Mouse (Mus musculus) adrenal gland, postnatal 10 days (tissue): ENCODE measurements around the gene Panx2. TPM values are rescaled to one million over a fixed set of nuclear protein-coding genes. Genes with fewer than 3 reads are reported as not detected.

ENCODE experiments used
- total RNA-seq, 2 experiments: library from RNA; stranded (reverse); gene quantifications; 2 replicates each; pipeline ENCODE4 v1.2.3; 2021

Panx2 gene
- total RNA-seq, 2 experiments from 2014 or later = 1.5 to 1.9 TPM

Other genes with a start within 250 kb of the Panx2 start
- gene Alg12, start 240.4 kb upstream of the Panx2 start, total RNA-seq = 10 to 100 TPM; 10.4 to 10.7 TPM
- gene Creld2, start 240.1 kb upstream of the Panx2 start, total RNA-seq = 10 to 100 TPM; 26.6 to 34.4 TPM
- 10 to 100 TPM; 41.2 to 76.8 TPM for gene Pim3, start 197.5 kb upstream of the Panx2 start, total RNA-seq
- gene Ttll8, start 105.3 kb upstream of the Panx2 start, total RNA-seq = not detected
- gene Mlc1, start 80.7 kb upstream of the Panx2 start, total RNA-seq = under 1 TPM in 1 of 2 experiments, not detected in 1; 0.09 TPM
- gene Mov10l1, start 76.8 kb upstream of the Panx2 start, total RNA-seq = not detected
- 10 to 100 TPM; 42.9 to 48.5 TPM for gene Trabd, start 15.4 kb downstream of the Panx2 start, total RNA-seq
- 10 to 100 TPM; 29.8 to 29.9 TPM for gene Selenoo, start 29.4 kb downstream of the Panx2 start, total RNA-seq
- 10 to 100 TPM; 13.5 to 18.6 TPM for gene Tubgcp6, start 63.4 kb downstream of the Panx2 start, total RNA-seq
- 10 to 100 TPM; 10.5 to 17.8 TPM for gene Hdac10, start 69.0 kb downstream of the Panx2 start, total RNA-seq
- gene Mapk12, start 81.0 kb downstream of the Panx2 start, total RNA-seq = 10 to 100 TPM; 10.1 to 19.3 TPM
- 1 to 10 TPM; 5.1 to 7.3 TPM for gene Mapk11, start 89.9 kb downstream of the Panx2 start, total RNA-seq
- 100 to 1,000 TPM in 1 of 2 experiments, 10 to 100 TPM in 1; 96.8 to 105 TPM for gene Plxnb2, start 121.1 kb downstream of the Panx2 start, total RNA-seq
- gene Dennd6b, start 136.8 kb downstream of the Panx2 start, total RNA-seq = 1 to 10 TPM; 4.7 to 7.4 TPM
- gene Ppp6r2, start 151.8 kb downstream of the Panx2 start, total RNA-seq = 10 to 100 TPM; 41.8 to 52.0 TPM